Mouse (Mus musculus): Measurements from ENCODE around the gene Atp5c1. TPM values are rescaled to one million over a fixed set of nuclear protein-coding genes. Genes with fewer than 3 reads are reported as not detected.
A peak's percentile ranks its signal among the peaks of the same experiment; 100 is the strongest.

Gene Atp5c1
- total and polyA plus RNA-seq, 2 experiments from 2014 or later: 1,755 to 2,592 TPM

DNA sequence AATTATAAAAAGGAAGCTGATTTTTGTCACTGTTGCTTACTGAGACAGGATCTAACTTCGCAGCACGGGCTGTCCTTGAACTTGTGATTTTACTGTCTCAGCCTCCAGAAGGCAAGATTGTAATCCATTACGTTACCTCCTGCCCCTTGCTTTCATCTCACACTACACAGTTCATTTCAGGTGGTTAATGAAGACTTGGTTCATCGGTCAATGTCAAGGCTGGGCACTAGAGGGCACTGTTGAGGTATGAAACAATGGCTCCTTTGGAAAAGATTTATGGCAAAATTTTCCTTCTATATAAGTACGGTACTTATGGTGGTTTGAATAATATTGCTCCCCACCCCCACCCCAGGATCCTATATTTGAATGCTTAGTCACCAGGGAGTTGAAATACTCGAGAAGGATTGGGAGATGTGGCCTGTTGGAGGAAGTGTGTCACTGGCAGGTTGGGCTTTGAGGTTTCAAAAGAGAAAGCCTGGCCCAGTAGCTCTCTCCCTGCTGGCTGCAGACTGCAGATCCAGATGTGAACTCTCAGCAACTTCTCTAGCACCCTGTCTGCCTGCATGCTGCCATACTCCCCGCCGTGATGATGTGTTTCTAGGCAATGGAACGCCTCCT lies 18.4 kb upstream of the Atp5c1 start:
- no peaks in the 10 kb centered on the region for H3K27me3 ChIP-seq (ENCODE audit: control insufficient read depth, insufficient read depth, low read length)
- no peak overlapping the region for H3K4me3 ChIP-seq (ENCODE audit: low read depth, low read length)
- no peaks in the 10 kb centered on the region for H3K4me1 ChIP-seq (ENCODE audit: control insufficient read depth, insufficient read depth)
- no peak overlapping the region for H3K4me2 ChIP-seq (ENCODE audit: low read depth, low read length)
- 0 out of 2 replicates have a peak, but pooled peaks have one; percentile 11 for ATAC-seq (ENCODE audit: insufficient read depth, low read depth)
- no peak overlapping the region for H3K27ac ChIP-seq (ENCODE audit: low read depth)
- H3K9me3 ChIP-seq (replicated peaks; ENCODE audit: control insufficient read depth, low read length): no peaks in the 10 kb centered on the region
- 27% methylated on average over 9 of the region's 9 CpGs for WGBS
- H3K9ac ChIP-seq (replicated peaks; ENCODE audit: low read depth, low read length): no peak overlapping the region
- H3K36me3 ChIP-seq (replicated peaks; ENCODE audit: control insufficient read depth, insufficient read depth, low read length): peaks cover under 1% of the 10 kb centered on the region; the same call in 1 of the 2 replicates
- TF ChIP-seq EP300 (IDR thresholded peaks at IDR 0.05; ENCODE audit: low read depth): no peak
- TF ChIP-seq CTCF (IDR thresholded peaks at IDR 0.05; ENCODE audit: low read depth): peak; percentile 68
- DNase-seq (ENCODE audit: low spot score): no peak

DNA sequence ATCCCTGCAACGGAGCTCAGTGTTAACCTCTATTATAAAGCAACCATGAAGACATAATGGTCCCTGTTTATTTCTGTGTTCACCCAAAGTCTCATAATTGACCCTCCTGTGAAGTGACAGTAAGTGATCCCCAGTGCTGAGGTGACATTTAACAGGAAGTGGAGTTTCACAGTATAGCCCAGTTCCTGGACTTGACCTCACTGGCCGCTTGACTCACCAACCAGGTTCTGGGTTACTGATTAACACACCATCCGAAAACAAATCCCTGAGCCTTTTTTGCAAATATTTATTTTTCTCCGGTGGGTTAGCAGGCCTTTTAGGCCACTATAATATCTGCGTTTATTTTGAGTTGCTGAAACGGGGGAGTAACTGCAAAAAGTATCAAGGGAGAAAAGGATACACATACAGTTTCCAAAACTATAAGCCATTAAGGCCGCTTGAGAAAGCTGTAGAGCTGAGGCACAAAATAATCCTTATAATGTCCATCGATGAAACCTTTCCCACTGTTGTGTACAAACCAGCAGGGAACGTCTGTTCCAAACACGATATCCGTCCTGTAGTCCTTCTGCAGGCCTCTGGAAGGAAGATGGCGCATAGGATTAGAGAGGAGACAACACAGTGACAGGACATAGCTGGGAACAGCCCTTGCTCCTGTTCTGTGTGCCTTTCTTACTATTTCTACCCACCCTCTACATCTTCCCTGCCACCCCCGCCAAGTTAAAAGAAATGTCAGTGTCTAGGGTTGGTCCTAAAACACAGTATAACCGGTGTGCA lies 14.2 kb upstream of the Atp5c1 start:
- Histone ChIP-seq H3K4me1 (ENCODE audit: control insufficient read depth, insufficient read depth) (no peaks in the 10 kb centered on the region), H3K4me3 (ENCODE audit: low read depth, low read length) (no peak overlapping the region), H3K36me3 (replicated peaks; ENCODE audit: control insufficient read depth, insufficient read depth, low read length) (peaks cover 41% of the 10 kb centered on the region), H3K9ac (replicated peaks; ENCODE audit: low read depth, low read length) (no peak overlapping the region), H3K9me3 (replicated peaks; ENCODE audit: control insufficient read depth, low read length) (no peaks in the 10 kb centered on the region), H3K27ac (ENCODE audit: low read depth) (no peak overlapping the region), H3K27me3 (ENCODE audit: control insufficient read depth, insufficient read depth, low read length) (no peaks in the 10 kb centered on the region), H3K4me2 (ENCODE audit: low read depth, low read length) (no peak overlapping the region)
- whole genome bisulfite sequencing: 87% methylated on average over 14 of the region's 14 CpGs
- DNase-seq (ENCODE audit: low spot score) (no peak), ATAC-seq (ENCODE audit: insufficient read depth, low read depth) (no peak)
- TF ChIP-seq CTCF (IDR thresholded peaks at IDR 0.05; ENCODE audit: low read depth) (no peak), EP300 (IDR thresholded peaks at IDR 0.05; ENCODE audit: low read depth) (no peak)

DNA sequence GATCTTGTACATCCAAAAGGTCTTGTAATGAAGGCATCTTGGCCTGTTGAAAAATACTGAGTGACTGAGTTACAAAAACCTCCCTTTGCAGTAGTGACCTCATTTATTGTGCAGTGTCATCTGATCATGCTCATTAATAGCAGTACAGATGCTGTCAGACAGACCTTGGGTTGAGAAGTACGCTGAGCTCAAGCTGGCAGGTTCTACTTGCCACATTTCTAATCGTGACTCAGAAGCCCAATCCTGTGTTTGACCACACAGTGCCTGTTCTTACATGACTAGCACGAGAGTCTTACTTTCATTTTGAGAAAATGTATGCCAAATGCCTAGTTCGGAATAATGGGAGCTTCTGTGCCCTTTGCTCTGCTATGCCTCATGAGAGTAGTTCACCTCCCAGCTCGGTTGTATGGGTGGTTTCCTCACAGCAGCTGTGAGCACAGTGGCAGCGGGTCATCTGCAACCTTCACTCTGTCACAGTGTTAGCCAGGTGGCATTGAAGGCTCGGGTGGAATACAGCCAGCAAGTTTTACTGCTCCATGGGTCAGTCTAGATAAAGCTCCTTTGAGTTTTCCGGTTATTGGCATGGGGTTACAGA lies 7.0 kb upstream of the Atp5c1 start:
- Histone ChIP-seq H3K4me1 (ENCODE audit: control insufficient read depth, insufficient read depth) (no peaks in the 10 kb centered on the region), H3K9ac (replicated peaks; ENCODE audit: low read depth, low read length) (no peak overlapping the region), H3K36me3 (replicated peaks; ENCODE audit: control insufficient read depth, insufficient read depth, low read length) (peaks cover 30% of the 10 kb centered on the region), H3K27me3 (ENCODE audit: control insufficient read depth, insufficient read depth, low read length) (no peaks in the 10 kb centered on the region), H3K4me2 (ENCODE audit: low read depth, low read length) (no peak overlapping the region), H3K4me3 (ENCODE audit: low read depth, low read length) (no peak overlapping the region), H3K9me3 (replicated peaks; ENCODE audit: control insufficient read depth, low read length) (no peaks in the 10 kb centered on the region), H3K27ac (ENCODE audit: low read depth) (no peak overlapping the region)
- DNase-seq (ENCODE audit: low spot score): no peak
- 83% methylated on average over 8 of the region's 8 CpGs for WGBS
- no peak for TF ChIP-seq EP300 (IDR thresholded peaks at IDR 0.05; ENCODE audit: low read depth)
- no peak for TF ChIP-seq CTCF (IDR thresholded peaks at IDR 0.05; ENCODE audit: low read depth)
- ATAC-seq (ENCODE audit: insufficient read depth, low read depth): no peak

GRCm38 (mm10) chr2:10082737-10083136 lies 2.4 kb upstream of the Atp5c1 start:
- ATAC-seq (ENCODE audit: insufficient read depth, low read depth) (no peak), DNase-seq (ENCODE audit: low spot score) (no peak)
- Histone ChIP-seq H3K27ac (ENCODE audit: low read depth) (no peak overlapping the region), H3K36me3 (replicated peaks; ENCODE audit: control insufficient read depth, insufficient read depth, low read length) (no peaks in the 10 kb centered on the region; the same call in none of the 2 replicates), H3K4me3 (ENCODE audit: low read depth, low read length) (no peak overlapping the region), H3K9ac (replicated peaks; ENCODE audit: low read depth, low read length) (no peak overlapping the region), H3K27me3 (ENCODE audit: control insufficient read depth, insufficient read depth, low read length) (no peaks in the 10 kb centered on the region), H3K4me1 (ENCODE audit: control insufficient read depth, insufficient read depth) (peaks cover 14% of the 10 kb centered on the region), H3K4me2 (ENCODE audit: low read depth, low read length) (no peak overlapping the region), H3K9me3 (replicated peaks; ENCODE audit: control insufficient read depth, low read length) (no peaks in the 10 kb centered on the region)
- TF ChIP-seq EP300 (IDR thresholded peaks at IDR 0.05; ENCODE audit: low read depth) (no peak), CTCF (IDR thresholded peaks at IDR 0.05; ENCODE audit: low read depth) (no peak)
- WGBS: 77% methylated on average over 1 of the region's 1 CpGs

DNA sequence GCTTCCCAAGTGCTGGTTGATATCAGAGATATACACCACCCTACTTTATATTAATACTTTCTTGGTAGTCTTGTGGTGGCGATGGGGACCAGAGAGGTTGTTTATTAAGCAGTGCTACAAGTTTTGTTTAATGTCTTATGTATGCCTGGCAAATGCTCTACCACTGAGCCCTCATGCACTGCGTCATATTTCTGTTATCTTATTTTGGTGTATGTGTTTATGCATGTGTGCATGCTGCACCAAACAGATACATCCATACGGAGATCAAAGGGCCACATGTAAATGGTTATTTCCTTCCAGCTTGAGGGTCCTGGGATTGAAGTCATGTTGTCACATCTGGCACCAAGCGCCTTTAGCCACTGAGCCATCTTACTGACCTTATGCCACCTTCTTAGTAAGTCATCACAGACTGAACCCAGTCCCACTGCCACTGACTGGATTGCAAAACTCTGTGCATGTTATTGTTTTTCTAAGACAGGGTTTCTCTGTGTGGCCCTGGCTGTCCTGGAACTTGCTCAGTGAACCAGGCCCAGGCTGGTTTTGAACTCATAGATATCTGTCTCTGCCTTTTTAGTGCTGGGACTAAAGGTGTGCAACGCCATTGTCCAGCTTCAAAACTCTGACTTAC lies 1.3 kb upstream of the Atp5c1 start:
- Histone ChIP-seq H3K4me3 (ENCODE audit: low read depth, low read length) (peak overlapping the region; percentile 92; the same call in 1 of the 2 replicates), H3K4me1 (ENCODE audit: control insufficient read depth, insufficient read depth) (peaks cover 14% of the 10 kb centered on the region), H3K36me3 (replicated peaks; ENCODE audit: control insufficient read depth, insufficient read depth, low read length) (no peaks in the 10 kb centered on the region; the same call in 1 of the 2 replicates), H3K4me2 (ENCODE audit: low read depth, low read length) (peak overlapping the region; percentile 80), H3K9ac (replicated peaks; ENCODE audit: low read depth, low read length) (0 out of 2 replicates have a peak overlapping the region, but pooled peaks have one; percentile 99), H3K27me3 (ENCODE audit: control insufficient read depth, insufficient read depth, low read length) (no peaks in the 10 kb centered on the region), H3K27ac (ENCODE audit: low read depth) (no peak overlapping the region), H3K9me3 (replicated peaks; ENCODE audit: control insufficient read depth, low read length) (no peaks in the 10 kb centered on the region)
- 81% methylated on average over 5 of the region's 5 CpGs for WGBS
- no peak for DNase-seq (ENCODE audit: low spot score)
- TF ChIP-seq EP300 (IDR thresholded peaks at IDR 0.05; ENCODE audit: low read depth) (no peak), CTCF (IDR thresholded peaks at IDR 0.05; ENCODE audit: low read depth) (no peak)
- ATAC-seq (ENCODE audit: insufficient read depth, low read depth): no peak
